Mouse (Mus musculus): Measurements from ENCODE around the gene Umad1. TPM values are rescaled to one million over a fixed set of nuclear protein-coding genes. Genes with fewer than 3 reads are reported as not detected.

The Umad1 gene
- polyA plus RNA-seq, 1 experiment from 2014 or later, result 23.4 TPM

- Histone ChIP-seq H3K4me2 (no peak overlapping the region), H3K36me3 (no peaks in the 10 kb centered on the region), H3K9ac (no peak overlapping the region), H3K27ac (replicated peaks) (no peak overlapping the region), H3K4me1 (no peaks in the 10 kb centered on the region), H3K9me3 (no peaks in the 10 kb centered on the region), H3K27me3 (replicated peaks) (no peaks in the 10 kb centered on the region), H3K4me3 (no peak overlapping the region)
- ATAC-seq (ENCODE audit: extremely low read depth, insufficient number of reproducible peaks, low FRiP score, low TSS enrichment), result no peak
- WGBS, result 73% methylated on average over 12 of the region's 12 CpGs
These were observed 93.6 kb downstream of the Umad1 start for GRCm38 (mm10) chr6:8352533-8353168.

- H3K4me3 ChIP-seq, result no peak overlapping the region
- no peaks in the 10 kb centered on the region for H3K4me1 ChIP-seq
- H3K27ac ChIP-seq (replicated peaks), result no peak overlapping the region
- no peaks in the 10 kb centered on the region for H3K27me3 ChIP-seq (replicated peaks)
- no peak overlapping the region for H3K4me2 ChIP-seq
- no peak for ATAC-seq (ENCODE audit: extremely low read depth, insufficient number of reproducible peaks, low FRiP score, low TSS enrichment)
- no peaks in the 10 kb centered on the region for H3K9me3 ChIP-seq
- no peaks in the 10 kb centered on the region for H3K36me3 ChIP-seq
- no peak overlapping the region for H3K9ac ChIP-seq
- WGBS, result 76% methylated on average over 4 of the region's 4 CpGs
These were observed 94.4 kb downstream of the Umad1 start for GRCm38 (mm10) chr6:8353461-8353860.

DNA sequence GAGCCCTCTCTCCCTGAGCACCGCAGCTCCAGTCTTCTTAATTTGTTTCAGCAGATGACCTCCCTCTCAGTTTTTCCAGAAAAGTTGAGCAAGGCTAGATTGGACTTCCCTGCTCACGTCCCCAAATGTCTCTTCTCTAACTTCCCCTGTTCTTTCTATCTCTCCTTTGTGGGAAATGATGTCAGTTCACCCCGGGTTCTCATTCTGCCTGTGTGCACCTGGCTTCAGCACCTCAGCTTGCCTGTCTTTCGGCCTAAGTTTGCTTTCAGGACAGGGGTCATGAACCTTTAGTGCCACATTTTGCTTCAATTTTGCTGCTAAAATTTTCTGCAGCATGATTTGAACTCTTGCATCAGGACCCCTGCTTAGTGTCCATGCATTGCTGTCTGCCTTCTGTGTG is 95.8 kb downstream of the Umad1 start:
- ATAC-seq (ENCODE audit: extremely low read depth, insufficient number of reproducible peaks, low FRiP score, low TSS enrichment), result no peak
- Histone ChIP-seq H3K27ac (replicated peaks) (no peak overlapping the region), H3K9ac (no peak overlapping the region), H3K36me3 (no peaks in the 10 kb centered on the region), H3K27me3 (replicated peaks) (no peaks in the 10 kb centered on the region), H3K4me3 (no peak overlapping the region), H3K4me2 (no peak overlapping the region), H3K4me1 (no peaks in the 10 kb centered on the region), H3K9me3 (no peaks in the 10 kb centered on the region)
- 78% methylated on average over 4 of the region's 4 CpGs for WGBS

GRCm38 (mm10) chr6:8358232-8358631 is 99.1 kb downstream of the Umad1 start:
- Histone ChIP-seq H3K9me3 (no peaks in the 10 kb centered on the region), H3K36me3 (no peaks in the 10 kb centered on the region), H3K27me3 (replicated peaks) (no peaks in the 10 kb centered on the region), H3K27ac (replicated peaks) (no peak overlapping the region), H3K4me2 (no peak overlapping the region), H3K4me1 (no peaks in the 10 kb centered on the region), H3K4me3 (no peak overlapping the region), H3K9ac (no peak overlapping the region)
- ATAC-seq (ENCODE audit: extremely low read depth, insufficient number of reproducible peaks, low FRiP score, low TSS enrichment), result no peak
- WGBS, result 45% methylated on average over 2 of the region's 2 CpGs

DNA sequence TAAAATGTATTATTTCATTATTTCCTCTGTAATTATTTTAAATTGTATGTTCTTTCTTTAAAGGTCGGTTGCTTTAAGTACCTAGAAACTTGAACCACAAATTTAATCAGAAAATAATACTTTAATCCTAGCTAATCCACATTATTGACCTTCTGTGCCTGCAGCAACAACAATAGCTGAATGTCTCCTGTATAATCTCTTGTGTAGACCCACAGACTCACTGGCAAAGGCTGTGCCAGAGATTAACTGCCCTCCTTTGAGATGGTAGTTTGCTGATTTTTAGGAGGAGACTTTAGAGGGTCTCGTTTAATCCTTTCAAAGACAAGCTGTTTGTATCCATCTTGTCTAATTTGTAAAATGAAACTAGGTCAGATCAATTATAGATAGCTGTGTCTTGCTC is 99.7 kb downstream of the Umad1 start:
- H3K4me1 ChIP-seq, result no peaks in the 10 kb centered on the region
- H3K9me3 ChIP-seq, result no peaks in the 10 kb centered on the region
- H3K36me3 ChIP-seq, result no peaks in the 10 kb centered on the region
- no peak overlapping the region for H3K4me2 ChIP-seq
- no peak for ATAC-seq (ENCODE audit: extremely low read depth, insufficient number of reproducible peaks, low FRiP score, low TSS enrichment)
- no peak overlapping the region for H3K9ac ChIP-seq
- WGBS, result 74% methylated on average over 2 of the region's 2 CpGs
- no peaks in the 10 kb centered on the region for H3K27me3 ChIP-seq (replicated peaks)
- H3K4me3 ChIP-seq, result no peak overlapping the region
- no peak overlapping the region for H3K27ac ChIP-seq (replicated peaks)

DNA sequence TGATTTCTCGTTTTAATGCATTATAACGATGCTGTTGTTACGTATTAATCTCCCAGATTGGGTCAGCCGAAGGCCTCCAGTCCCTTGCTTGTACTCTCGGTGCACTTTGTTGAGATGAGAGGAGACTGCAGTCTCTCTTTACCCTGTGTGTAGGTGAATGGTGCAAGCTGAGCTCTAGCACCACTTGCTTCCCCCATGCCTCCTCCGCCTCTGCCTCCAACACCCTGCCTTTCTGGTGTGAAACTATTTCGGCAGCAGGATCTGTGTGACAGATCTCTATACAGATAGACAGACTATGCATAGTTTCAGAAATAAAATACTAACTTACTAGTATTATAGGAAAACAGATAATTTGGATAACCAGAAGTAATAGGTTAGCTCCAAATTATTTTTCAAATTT is 101.7 kb downstream of the Umad1 start:
- no peak for ATAC-seq (ENCODE audit: extremely low read depth, insufficient number of reproducible peaks, low FRiP score, low TSS enrichment)
- Histone ChIP-seq H3K27me3 (replicated peaks) (no peaks in the 10 kb centered on the region), H3K4me1 (no peaks in the 10 kb centered on the region), H3K4me2 (no peak overlapping the region), H3K9me3 (no peaks in the 10 kb centered on the region), H3K27ac (replicated peaks) (no peak overlapping the region), H3K9ac (no peak overlapping the region), H3K36me3 (peaks cover 4% of the 10 kb centered on the region; the same call in 1 of the 2 replicates), H3K4me3 (no peak overlapping the region)
- 78% methylated on average over 7 of the region's 7 CpGs for WGBS

DNA sequence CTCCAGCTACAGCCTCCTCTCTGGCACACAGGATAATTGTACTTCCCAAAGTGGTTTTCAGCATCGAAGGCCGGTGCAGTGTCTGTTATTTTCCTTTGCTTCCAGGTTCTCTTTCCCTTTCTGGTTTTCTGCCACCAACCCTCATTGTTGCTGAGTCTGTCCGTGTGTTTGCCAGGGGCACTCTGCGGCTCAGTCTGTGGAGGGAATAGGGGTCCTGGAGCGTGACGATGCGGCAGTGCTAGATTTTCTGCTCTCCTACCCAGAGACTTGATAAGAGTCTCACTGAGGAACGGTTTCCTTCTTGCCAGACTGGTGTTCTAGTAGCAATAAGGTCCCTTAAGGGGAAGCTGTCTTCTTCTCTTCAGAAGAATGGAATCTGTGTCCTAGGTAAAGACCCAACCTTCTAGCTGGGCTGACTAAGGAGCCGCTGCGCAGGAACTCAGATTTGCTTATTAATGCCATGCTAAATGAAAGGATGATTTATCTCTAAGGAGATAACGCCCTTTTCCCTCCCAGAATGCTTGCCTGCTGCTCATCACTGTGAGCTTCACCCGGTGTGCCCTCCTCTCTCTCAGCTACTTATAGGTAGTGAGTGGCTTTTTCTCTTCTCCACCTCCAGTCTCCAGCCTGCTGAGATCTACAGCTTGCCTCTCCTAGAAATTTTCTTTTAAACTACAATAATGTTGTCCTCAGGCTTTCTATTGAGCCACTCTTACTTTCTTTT is 105.1 kb downstream of the Umad1 start:
- Histone ChIP-seq H3K27ac (replicated peaks) (no peak overlapping the region), H3K36me3 (peaks cover 7% of the 10 kb centered on the region; the same call in 1 of the 2 replicates), H3K4me2 (no peak overlapping the region), H3K9ac (no peak overlapping the region), H3K4me1 (no peaks in the 10 kb centered on the region), H3K27me3 (replicated peaks) (no peaks in the 10 kb centered on the region), H3K9me3 (0 out of 2 replicates have a peak, but pooled peaks cover 4% of the 10 kb centered on the region), H3K4me3 (no peak overlapping the region)
- WGBS, result 63% methylated on average over 12 of the region's 12 CpGs
- ATAC-seq (ENCODE audit: extremely low read depth, insufficient number of reproducible peaks, low FRiP score, low TSS enrichment), result no peak

DNA sequence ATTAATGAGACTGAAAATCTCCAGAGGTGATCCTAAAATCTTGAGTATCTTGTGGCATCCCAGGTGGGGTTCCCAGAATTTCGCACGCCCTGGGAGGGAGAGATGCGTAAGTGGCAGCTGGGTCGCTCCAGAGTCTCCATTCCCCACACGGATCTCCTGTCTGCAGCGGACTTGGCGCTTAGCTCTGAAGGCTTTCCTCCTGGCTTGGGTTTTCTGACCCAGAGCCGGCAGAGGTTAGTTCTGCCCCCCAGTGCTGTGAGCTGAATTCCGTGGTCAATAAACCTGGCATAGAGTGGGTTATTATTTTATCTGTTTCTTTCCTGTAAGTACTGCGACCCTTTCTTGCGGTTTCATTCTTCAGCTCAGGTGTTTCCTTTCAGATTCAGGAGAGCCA is 105.7 kb downstream of the Umad1 start:
- WGBS, result 85% methylated on average over 11 of the region's 11 CpGs
- H3K27ac ChIP-seq (replicated peaks), result no peak overlapping the region
- 0 out of 2 replicates have a peak, but pooled peaks cover 4% of the 10 kb centered on the region for H3K9me3 ChIP-seq
- H3K4me2 ChIP-seq, result no peak overlapping the region
- H3K36me3 ChIP-seq, result peaks cover 7% of the 10 kb centered on the region; the same call in 1 of the 2 replicates
- no peaks in the 10 kb centered on the region for H3K27me3 ChIP-seq (replicated peaks)
- no peak overlapping the region for H3K9ac ChIP-seq
- no peaks in the 10 kb centered on the region for H3K4me1 ChIP-seq
- ATAC-seq (ENCODE audit: extremely low read depth, insufficient number of reproducible peaks, low FRiP score, low TSS enrichment), result no peak
- no peak overlapping the region for H3K4me3 ChIP-seq

DNA sequence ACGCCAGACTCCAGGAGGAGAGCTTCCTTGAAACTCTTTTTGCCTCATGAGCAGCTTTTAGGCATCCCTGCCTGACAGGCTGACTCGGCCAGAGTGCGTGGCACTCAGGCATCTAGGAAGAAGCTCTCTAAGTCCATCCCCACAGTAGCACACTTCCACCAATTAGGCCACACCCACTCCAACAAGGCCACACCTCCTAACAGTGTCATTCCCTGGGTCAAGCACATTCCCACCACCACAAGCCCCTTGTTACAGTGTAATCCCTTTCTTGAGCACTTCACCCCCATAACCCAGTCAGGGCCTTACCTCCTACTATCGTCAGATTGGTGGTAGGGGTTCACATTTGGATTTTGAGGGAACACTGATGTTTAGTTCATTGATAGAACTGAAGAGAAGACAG is 108.6 kb downstream of the Umad1 start:
- WGBS, result 87% methylated on average over 4 of the region's 4 CpGs
- ATAC-seq (ENCODE audit: extremely low read depth, insufficient number of reproducible peaks, low FRiP score, low TSS enrichment), result no peak
- H3K4me3 ChIP-seq, result no peak overlapping the region
- H3K9me3 ChIP-seq, result 0 out of 2 replicates have a peak, but pooled peaks cover 4% of the 10 kb centered on the region
- H3K27ac ChIP-seq (replicated peaks), result no peak overlapping the region
- 0 out of 2 replicates have a peak, but pooled peaks cover 5% of the 10 kb centered on the region for H3K4me1 ChIP-seq
- no peak overlapping the region for H3K9ac ChIP-seq
- H3K36me3 ChIP-seq, result peaks cover 7% of the 10 kb centered on the region; the same call in 1 of the 2 replicates
- H3K4me2 ChIP-seq, result no peak overlapping the region
- no peaks in the 10 kb centered on the region for H3K27me3 ChIP-seq (replicated peaks)

GRCm38 (mm10) chr6:8368198-8368864 is 109.2 kb downstream of the Umad1 start:
- H3K27me3 ChIP-seq (replicated peaks), result no peaks in the 10 kb centered on the region
- H3K27ac ChIP-seq (replicated peaks), result no peak overlapping the region
- H3K9ac ChIP-seq, result no peak overlapping the region
- 78% methylated on average over 2 of the region's 2 CpGs for WGBS
- no peak overlapping the region for H3K4me3 ChIP-seq
- peaks cover 7% of the 10 kb centered on the region; the same call in 1 of the 2 replicates for H3K36me3 ChIP-seq
- no peak for ATAC-seq (ENCODE audit: extremely low read depth, insufficient number of reproducible peaks, low FRiP score, low TSS enrichment)
- H3K9me3 ChIP-seq, result 0 out of 2 replicates have a peak, but pooled peaks cover 4% of the 10 kb centered on the region
- 0 out of 2 replicates have a peak, but pooled peaks cover 5% of the 10 kb centered on the region for H3K4me1 ChIP-seq
- H3K4me2 ChIP-seq, result no peak overlapping the region

GRCm38 (mm10) chr6:8370624-8371023 is 111.5 kb downstream of the Umad1 start:
- H3K4me1 ChIP-seq, result 0 out of 2 replicates have a peak, but pooled peaks cover 9% of the 10 kb centered on the region
- H3K9ac ChIP-seq, result no peak overlapping the region
- no peak overlapping the region for H3K27ac ChIP-seq (replicated peaks)
- peaks cover 3% of the 10 kb centered on the region; the same call in 1 of the 2 replicates for H3K36me3 ChIP-seq
- ATAC-seq (ENCODE audit: extremely low read depth, insufficient number of reproducible peaks, low FRiP score, low TSS enrichment), result no peak
- no peaks in the 10 kb centered on the region for H3K27me3 ChIP-seq (replicated peaks)
- no peak overlapping the region for H3K4me3 ChIP-seq
- 66% methylated on average over 3 of the region's 3 CpGs for WGBS
- 0 out of 2 replicates have a peak, but pooled peaks cover 4% of the 10 kb centered on the region for H3K9me3 ChIP-seq
- no peak overlapping the region for H3K4me2 ChIP-seq

Data from heart, embryonic 13.5 days (tissue).